Mouse (Mus musculus): ENCODE measurements around the gene Samd1. TPM values are rescaled to one million over a fixed set of nuclear protein-coding genes. Genes with fewer than 3 reads are reported as not detected.
A peak's percentile ranks its signal among the peaks of the same experiment; 100 is the strongest.

The Samd1 gene
- polyA plus RNA-seq, 1 experiment from 2014 or later: 10.7 TPM

DNA sequence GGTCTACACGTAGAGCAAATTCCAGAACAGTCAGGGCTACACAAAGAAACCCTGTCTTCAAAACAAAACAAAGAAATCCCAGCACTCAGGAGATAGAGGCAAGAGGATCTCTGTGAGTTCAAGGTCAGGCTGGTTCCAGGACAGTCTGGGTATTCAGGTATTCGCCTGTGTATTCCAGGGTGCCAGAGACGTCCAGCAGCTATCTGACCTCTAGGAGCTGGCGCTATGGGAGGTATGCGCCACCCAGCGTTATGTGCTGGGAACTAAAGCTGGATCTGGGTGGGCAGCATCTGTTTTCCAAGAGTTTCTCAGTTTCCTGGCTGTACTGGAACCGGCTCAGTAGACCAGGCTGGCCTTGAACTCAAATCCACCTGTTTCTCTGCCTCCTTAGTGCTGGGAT, 10.9 kb downstream of the Samd1 start:
- Histone ChIP-seq H3K27me3 (ENCODE audit: insufficient read depth, poor library complexity, severe bottlenecking) (peaks cover 37% of the 10 kb centered on the region), H3K27ac (no peak overlapping the region), H3K4me1 (peaks cover 45% of the 10 kb centered on the region), H3K9me3 (no peaks in the 10 kb centered on the region), H3K4me3 (no peak overlapping the region), H3K36me3 (no peaks in the 10 kb centered on the region)
- WGBS: 29% methylated on average over 7 of the region's 7 CpGs
- no peak for DNase-seq (ENCODE audit: low spot score)

DNA sequence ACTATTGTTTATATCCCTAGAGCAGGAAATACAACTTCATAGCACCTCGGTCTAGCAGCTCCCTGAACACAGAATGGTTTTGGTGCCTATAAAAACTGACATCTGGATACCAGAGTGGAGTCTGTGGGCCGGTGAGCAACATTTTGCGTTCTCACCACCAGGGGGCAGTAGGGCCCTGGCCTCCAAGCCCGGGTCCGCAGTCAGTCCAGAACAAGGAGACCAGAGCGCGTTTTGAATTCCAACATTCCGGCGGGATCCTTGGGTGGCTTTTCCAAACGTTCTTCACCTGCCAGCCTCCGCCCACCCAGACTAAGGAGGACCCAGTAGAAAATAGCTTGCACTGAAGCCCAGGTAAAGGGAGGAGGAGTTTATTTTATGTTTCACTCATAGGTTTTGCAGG, 12.4 kb downstream of the Samd1 start:
- Histone ChIP-seq H3K27me3 (ENCODE audit: insufficient read depth, poor library complexity, severe bottlenecking) (peaks cover 43% of the 10 kb centered on the region), H3K4me1 (peaks cover 35% of the 10 kb centered on the region), H3K27ac (no peak overlapping the region), H3K4me3 (no peak overlapping the region), H3K36me3 (no peaks in the 10 kb centered on the region), H3K9me3 (no peaks in the 10 kb centered on the region)
- WGBS: 2% methylated on average over 11 of the region's 11 CpGs
- peak; percentile 92 for DNase-seq (ENCODE audit: low spot score)

DNA sequence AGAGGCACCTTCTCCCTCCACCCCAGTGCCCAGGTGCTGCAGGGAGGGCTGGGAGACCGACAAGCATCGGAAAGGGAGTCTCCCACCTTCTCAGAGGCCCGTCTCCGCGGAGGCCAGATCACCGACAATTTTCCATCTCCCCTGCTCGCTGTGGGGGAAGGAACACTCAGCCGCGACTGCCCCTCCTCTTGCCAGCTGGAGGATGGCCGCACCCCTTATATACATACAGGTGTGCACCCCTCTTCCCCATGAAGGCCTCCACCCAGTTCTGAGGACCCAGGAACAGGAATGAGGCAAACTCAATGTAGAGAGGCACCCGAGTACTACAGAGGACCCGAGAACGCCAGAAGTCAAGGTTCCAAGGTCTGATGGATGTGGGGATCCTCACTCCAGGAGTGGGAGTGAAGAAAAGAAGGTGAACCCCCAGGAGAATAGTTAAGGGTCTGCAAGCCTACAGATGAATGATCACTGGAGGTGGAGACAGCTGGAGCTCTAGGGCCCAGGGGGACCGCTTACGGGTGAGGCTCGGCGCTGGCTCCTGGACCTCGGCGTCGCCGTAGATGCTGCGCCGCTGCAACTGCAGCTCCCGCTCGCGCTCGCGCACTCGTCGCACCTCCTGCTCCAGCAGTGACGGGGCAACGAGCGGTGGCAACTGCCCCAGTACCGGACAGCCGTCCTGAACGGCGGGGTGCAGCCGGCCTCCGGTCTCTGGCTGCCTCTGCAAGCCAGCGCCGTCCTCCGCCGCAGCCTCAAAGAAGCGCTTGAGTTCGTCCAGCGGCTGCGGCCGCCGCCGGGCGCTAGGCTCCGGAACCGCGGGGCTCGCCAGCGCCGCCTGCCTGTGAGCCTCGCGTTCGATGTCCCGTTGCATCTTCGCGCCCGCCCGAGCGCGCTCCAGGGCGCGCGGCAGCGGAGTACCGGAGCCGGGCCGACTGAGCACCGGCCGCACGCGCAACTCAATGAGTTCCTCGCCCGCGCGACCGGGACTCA, 13.4 kb downstream of the Samd1 start:
- peaks cover 43% of the 10 kb centered on the region for H3K27me3 ChIP-seq (ENCODE audit: insufficient read depth, poor library complexity, severe bottlenecking)
- H3K4me3 ChIP-seq: peak overlapping the region; percentile 63
- peaks cover 31% of the 10 kb centered on the region for H3K4me1 ChIP-seq
- peak overlapping the region; percentile 70 for H3K27ac ChIP-seq
- no peaks in the 10 kb centered on the region for H3K36me3 ChIP-seq
- WGBS: 1% methylated on average over 83 of the region's 83 CpGs
- no peaks in the 10 kb centered on the region for H3K9me3 ChIP-seq
- DNase-seq (ENCODE audit: low spot score): no peak

DNA sequence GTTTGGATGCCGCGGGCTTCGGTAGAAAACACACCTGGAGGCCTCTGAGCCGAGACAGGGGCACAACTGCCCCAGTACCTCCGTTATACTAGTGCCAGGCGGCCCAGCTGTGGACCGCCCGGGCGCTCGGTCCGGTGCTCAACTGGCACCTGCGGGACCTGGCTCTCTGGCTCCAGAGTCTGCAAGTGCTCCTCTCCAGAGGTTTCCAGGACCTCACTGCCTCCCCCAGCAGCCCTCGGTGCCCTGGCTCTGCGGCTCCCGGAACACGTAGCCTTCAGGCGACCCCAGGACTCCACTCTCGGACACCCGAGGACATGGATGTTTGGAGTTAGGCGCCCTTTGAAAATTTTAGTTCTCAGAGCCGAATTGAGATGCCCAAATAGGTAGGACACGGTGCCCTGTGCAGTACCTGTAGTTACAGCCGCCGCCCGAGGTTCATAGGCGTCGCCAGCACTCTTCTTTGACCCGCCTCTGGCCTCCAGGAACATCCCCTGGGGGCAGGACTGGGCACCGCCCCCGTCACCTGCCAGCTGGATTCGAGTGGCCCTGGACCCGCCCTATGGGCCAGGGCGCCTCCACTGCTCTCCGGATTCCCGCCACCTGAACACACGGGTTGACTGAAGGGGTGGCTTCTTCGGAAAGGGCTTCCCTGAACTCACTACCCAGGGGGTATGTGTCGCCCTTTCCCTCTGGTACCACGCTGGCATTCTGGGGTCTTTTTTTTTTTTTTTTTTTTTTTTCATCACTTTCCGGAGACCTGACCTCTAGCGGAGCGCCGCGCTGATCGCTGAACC, 14.4 kb downstream of the Samd1 start, which contains the start of gene 2210011C24Rik:
TSS of gene 2210011C24Rik (minus strand) at position 467 of the 794 bp plus-strand sequence.
- H3K27me3 ChIP-seq (ENCODE audit: insufficient read depth, poor library complexity, severe bottlenecking): peaks cover 43% of the 10 kb centered on the region
- 1% methylated on average over 45 of the region's 45 CpGs for WGBS
- peak within 1 kb of the TSS; percentile 70 for H3K27ac ChIP-seq
- no peaks in the 10 kb centered on the region for H3K36me3 ChIP-seq
- DNase-seq (ENCODE audit: low spot score): no peak
- no peaks in the 10 kb centered on the region for H3K9me3 ChIP-seq
- H3K4me3 ChIP-seq: peak within 1 kb of the TSS; percentile 63
- H3K4me1 ChIP-seq: peaks cover 31% of the 10 kb centered on the region

DNA sequence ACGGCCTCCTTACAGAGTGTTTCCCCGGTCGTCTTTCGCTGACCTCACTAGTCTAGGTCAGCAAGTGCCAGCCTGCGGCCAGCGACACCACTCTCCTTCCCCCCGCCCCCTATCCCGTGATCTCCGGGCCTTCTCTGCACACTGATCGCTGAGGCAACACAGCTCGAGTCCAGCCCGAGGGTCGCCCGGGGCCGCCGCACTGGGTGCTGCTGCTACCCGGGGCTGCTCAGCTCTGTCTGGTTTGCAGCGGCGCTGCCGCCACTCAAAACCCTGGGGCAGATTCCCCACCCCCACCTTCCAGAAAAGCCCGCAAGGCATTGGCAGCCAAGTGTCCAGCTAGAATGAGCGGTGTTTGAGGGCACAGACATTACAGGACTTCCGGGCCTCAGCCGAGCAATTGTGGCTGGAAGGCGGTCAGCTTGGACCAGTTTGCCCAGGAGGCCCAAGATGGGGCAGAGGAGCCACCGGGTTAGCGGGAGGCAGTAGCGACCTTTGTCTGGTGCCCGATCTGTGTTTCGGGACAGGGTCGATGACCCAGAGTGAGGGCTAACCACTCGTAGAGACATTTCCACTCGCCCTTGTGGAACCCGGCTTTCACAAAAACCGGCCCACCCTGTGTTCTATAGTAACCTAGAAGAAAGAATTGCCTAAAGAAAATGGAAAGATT, 15.2 kb downstream of the Samd1 start:
- H3K27ac ChIP-seq: peak overlapping the region; percentile 54
- peak overlapping the region; percentile 63 for H3K4me3 ChIP-seq
- 10% methylated on average over 35 of the region's 35 CpGs for WGBS
- H3K36me3 ChIP-seq: no peaks in the 10 kb centered on the region
- peaks cover 31% of the 10 kb centered on the region for H3K4me1 ChIP-seq
- DNase-seq (ENCODE audit: low spot score): no peak
- H3K9me3 ChIP-seq: no peaks in the 10 kb centered on the region
- peaks cover 47% of the 10 kb centered on the region for H3K27me3 ChIP-seq (ENCODE audit: insufficient read depth, poor library complexity, severe bottlenecking)

DNA sequence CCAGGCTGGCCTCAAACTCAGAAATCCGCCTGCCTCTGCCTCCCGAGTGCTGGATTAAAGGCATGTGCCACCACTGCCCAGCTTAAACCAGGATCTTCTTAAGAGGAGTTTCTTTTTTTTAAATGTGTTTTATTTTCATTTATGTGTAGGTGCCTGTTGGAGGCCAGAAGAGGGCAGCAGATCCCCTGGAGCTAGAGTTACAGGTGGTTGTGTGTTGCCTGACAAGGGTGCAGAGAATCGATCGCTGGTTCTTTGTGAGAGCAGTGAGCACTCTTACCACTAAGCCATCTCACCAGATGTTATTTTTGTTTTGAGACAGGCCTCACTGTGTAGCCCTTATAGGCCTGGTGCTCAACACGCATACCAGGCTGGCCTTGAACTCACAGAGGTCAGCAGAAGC, 18.4 kb downstream of the Samd1 start:
- Histone ChIP-seq H3K36me3 (no peaks in the 10 kb centered on the region), H3K27ac (no peak overlapping the region), H3K27me3 (ENCODE audit: insufficient read depth, poor library complexity, severe bottlenecking) (peaks cover 55% of the 10 kb centered on the region), H3K4me3 (no peak overlapping the region), H3K9me3 (no peaks in the 10 kb centered on the region), H3K4me1 (peaks cover 24% of the 10 kb centered on the region)
- WGBS: 88% methylated on average over 5 of the region's 5 CpGs
- DNase-seq (ENCODE audit: low spot score): no peak

DNA sequence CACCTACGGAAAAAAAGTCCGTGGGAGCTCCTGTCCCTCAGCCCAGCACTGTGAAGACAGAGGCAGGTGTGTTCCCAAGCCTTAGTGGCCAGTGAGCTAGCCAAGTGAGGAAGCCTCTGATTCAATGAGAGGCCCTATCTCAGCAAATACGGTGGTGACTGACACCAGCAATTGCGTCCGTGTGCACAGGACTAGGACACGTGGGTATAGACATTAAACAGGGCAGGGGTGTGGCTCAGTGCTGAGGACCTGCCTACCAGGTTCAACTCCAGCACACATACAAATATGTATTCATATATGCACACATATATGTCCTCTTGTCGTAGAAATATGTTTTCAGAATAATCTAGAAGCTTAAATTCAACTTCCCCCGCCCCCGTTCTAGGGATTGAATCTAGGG, 22.3 kb downstream of the Samd1 start:
- peaks cover 40% of the 10 kb centered on the region for H3K4me1 ChIP-seq
- H3K9me3 ChIP-seq: no peaks in the 10 kb centered on the region
- no peak overlapping the region for H3K4me3 ChIP-seq
- H3K27me3 ChIP-seq (ENCODE audit: insufficient read depth, poor library complexity, severe bottlenecking): peaks cover 38% of the 10 kb centered on the region
- DNase-seq (ENCODE audit: low spot score): no peak
- H3K36me3 ChIP-seq: no peaks in the 10 kb centered on the region
- 82% methylated on average over 9 of the region's 9 CpGs for WGBS
- H3K27ac ChIP-seq: no peak overlapping the region

DNA sequence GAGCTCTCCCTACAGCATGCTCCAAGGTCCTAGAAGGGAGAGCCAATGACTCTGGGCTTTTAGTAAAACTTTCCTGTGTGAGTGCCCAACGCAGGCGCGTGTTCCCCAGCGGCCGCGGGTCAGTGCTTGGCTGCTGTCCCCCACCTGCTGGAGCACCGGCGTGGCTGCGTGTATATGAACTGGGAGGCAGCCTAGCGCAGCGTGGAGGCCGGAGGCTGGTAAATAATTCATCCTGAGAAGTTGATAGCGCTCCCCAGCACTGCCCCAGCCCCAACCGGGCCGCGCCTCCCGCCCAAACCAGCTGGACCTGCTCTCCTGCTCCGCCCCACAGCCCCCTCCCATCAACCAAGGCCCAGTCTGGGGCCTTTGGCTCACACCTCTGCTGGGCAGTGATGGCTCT, 23.6 kb downstream of the Samd1 start, which contains the start of gene Palm3:
TSS of gene Palm3 (plus strand) at position 376 of the 400 bp plus-strand sequence.
- Histone ChIP-seq H3K36me3 (no peaks in the 10 kb centered on the region), H3K27me3 (ENCODE audit: insufficient read depth, poor library complexity, severe bottlenecking) (peaks cover 51% of the 10 kb centered on the region), H3K4me1 (peaks cover 50% of the 10 kb centered on the region), H3K9me3 (no peaks in the 10 kb centered on the region), H3K27ac (peak within 1 kb of the TSS; percentile 85), H3K4me3 (peak within 1 kb of the TSS; percentile 41)
- 7% methylated on average over 18 of the region's 18 CpGs for WGBS
- DNase-seq (ENCODE audit: low spot score): no peak

DNA sequence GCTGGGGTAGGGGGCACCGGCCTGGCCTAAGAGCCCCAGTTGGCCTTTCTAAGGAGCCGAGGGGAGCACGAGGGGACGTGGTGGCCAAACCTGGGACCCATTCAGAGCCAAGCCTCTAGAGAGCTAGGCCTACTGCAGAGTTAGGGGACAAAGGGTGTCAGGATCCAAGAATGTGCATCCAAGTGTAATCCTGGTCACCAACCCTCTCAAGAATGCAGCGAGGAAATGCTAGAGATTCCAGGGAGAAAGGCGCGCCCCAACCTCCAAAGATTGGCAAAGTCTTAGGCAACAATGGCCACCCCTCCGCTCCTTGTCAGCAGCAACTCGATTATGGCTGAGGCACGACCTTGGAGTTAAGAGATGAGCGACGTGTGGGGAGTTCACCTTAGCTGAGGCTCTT, 24.1 kb downstream of the Samd1 start:
- Histone ChIP-seq H3K27ac (peak overlapping the region; percentile 85), H3K4me3 (peak overlapping the region; percentile 41)
- 41% methylated on average over 12 of the region's 12 CpGs for WGBS

DNA sequence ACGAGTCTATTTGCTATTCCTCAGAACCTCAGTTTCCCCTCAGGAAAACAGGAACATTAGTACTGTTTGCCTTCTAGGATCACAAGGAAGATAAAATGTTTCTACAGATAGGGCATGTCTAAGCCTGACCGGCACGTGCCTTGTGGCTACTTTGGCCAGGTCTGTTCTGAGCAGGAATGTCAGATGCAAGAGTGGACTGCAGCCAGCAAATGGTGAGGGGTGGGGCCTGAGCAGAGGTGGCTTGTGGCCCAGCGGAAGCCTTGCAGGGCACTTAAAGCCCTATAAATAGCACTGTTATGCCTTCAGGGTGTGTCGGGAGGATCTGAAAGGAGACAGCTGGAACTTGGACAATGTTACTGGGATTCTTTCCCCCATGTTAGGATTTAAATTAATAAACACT, 25.6 kb downstream of the Samd1 start:
- Histone ChIP-seq H3K27me3 (ENCODE audit: insufficient read depth, poor library complexity, severe bottlenecking) (peaks cover 67% of the 10 kb centered on the region), H3K9me3 (no peaks in the 10 kb centered on the region), H3K4me3 (peak overlapping the region; percentile 19; the same call in 1 of the 2 replicates), H3K36me3 (no peaks in the 10 kb centered on the region), H3K27ac (peak overlapping the region; percentile 69; the same call in 1 of the 2 replicates), H3K4me1 (peaks cover 54% of the 10 kb centered on the region)
- 8% methylated on average over 5 of the region's 5 CpGs for WGBS
- DNase-seq (ENCODE audit: low spot score): peak; percentile 85

More for the DNA sequence above, 24.1 kb downstream of the Samd1 start:
- H3K4me1 ChIP-seq: peaks cover 54% of the 10 kb centered on the region
- peaks cover 56% of the 10 kb centered on the region for H3K27me3 ChIP-seq (ENCODE audit: insufficient read depth, poor library complexity, severe bottlenecking)
- no peaks in the 10 kb centered on the region for H3K36me3 ChIP-seq
- H3K9me3 ChIP-seq: no peaks in the 10 kb centered on the region
- no peak for DNase-seq (ENCODE audit: low spot score)

DNA sequence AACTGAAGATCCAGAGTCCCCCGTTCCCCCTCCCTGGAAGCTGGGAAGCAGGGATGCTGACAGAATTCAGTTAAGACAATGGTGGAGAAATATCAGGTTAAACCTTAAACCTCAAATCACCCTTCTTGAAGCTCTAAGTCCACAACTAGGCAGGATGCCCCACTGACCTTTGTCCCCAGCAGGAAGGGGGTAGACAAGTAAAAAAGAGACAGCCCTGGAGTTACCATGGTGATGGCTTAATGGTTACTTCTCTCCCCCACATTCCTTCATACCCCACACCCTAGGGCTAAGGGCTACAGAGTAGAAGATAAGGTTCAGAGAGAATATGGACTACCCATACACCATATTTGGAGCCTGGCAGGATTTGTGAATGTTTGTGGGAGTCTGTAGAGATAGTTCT, 26.2 kb downstream of the Samd1 start:
- Histone ChIP-seq H3K27me3 (ENCODE audit: insufficient read depth, poor library complexity, severe bottlenecking) (peaks cover 73% of the 10 kb centered on the region), H3K4me3 (peak overlapping the region; percentile 19; the same call in 1 of the 2 replicates), H3K36me3 (no peaks in the 10 kb centered on the region), H3K4me1 (peaks cover 54% of the 10 kb centered on the region), H3K27ac (peak overlapping the region; percentile 69; the same call in 1 of the 2 replicates), H3K9me3 (no peaks in the 10 kb centered on the region)
- WGBS: 42% methylated on average over 1 of the region's 1 CpGs
- no peak for DNase-seq (ENCODE audit: low spot score)

DNA sequence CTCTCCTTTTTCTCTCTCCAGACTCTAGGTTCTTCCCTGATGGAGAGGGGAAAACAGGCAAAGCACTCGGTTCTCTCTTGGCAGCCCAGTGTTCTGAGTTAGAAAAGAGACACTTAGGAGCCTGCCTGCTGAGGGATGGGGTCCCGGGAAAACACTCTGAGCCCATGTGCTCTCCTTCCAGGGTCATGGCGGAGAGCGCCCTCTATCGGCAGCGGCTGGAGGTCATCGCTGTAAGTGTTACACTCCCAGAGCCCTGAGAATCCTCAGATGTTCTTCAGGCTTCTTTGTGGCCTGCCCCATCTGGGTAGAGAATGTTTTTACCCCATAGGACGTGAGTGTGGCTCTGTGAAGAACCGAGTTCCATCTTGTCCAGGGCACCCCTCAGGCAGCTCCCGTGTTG, 26.7 kb downstream of the Samd1 start:
- Histone ChIP-seq H3K4me3 (no peak overlapping the region), H3K36me3 (no peaks in the 10 kb centered on the region), H3K9me3 (no peaks in the 10 kb centered on the region), H3K27ac (peak overlapping the region; percentile 69; the same call in 1 of the 2 replicates), H3K4me1 (peaks cover 54% of the 10 kb centered on the region), H3K27me3 (ENCODE audit: insufficient read depth, poor library complexity, severe bottlenecking) (peaks cover 75% of the 10 kb centered on the region)
- WGBS: 9% methylated on average over 10 of the region's 10 CpGs
- DNase-seq (ENCODE audit: low spot score): no peak
